Mouse (Mus musculus) kidney, adult 11 months (tissue): ENCODE data around the gene Ntrk3.

Experiments
- DNase-seq: peaks from one replicate; pipeline ENCODE4 v3.0.0; 2022

The Ntrk3 gene

DNA sequence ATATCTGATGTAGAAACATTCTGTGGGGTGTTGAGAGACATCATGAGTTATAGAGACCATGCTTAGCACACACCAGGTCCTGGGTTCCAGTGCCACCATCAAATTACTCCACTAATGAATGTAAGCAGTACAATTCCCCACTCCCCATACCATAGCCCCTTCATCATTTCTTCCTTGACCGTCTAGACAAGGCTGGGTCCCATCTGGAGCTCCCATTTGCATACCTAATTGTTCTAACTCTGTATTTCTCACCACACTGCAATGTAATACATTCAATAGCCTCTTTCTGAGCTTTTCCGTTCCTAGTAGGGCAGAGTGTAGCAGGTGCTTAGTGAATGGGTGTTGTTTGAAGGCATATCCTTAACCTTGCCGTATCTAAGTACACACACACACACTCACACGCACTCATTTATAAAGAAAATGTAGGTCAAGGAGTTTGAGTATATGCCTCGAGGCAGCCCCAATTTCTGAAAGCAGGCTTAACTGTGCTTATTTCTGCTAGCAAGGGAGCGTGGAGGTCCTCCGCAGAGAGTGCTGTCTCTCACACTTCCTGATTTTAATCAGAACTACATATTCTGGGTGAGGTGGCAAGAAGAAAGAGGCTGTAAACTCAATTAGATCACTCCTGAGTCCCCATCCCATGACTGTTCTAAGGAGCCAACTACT lies 17.9 kb downstream of the Ntrk3 start:
- no peak for DNase-seq

DNA sequence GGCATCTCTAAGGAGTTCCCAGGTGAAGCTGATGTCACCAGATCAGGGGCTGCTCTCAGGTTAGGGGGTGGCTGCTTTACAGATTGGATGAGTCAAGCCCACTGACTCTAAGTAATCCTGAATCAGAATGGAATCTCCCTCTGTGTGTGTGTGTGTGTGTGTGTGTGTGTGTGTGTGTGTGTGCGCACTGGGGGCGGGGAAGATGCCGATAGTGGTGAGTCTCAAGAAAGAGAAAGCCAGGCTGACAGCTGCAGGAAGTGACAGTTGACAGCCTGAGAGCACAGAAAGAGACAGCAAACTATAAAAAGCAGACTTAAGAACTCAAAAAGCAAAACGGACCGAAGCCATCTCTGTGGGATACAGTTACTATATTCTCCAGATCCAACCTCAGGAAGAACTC lies 18.7 kb downstream of the Ntrk3 start:
- DNase-seq: no peak

DNA sequence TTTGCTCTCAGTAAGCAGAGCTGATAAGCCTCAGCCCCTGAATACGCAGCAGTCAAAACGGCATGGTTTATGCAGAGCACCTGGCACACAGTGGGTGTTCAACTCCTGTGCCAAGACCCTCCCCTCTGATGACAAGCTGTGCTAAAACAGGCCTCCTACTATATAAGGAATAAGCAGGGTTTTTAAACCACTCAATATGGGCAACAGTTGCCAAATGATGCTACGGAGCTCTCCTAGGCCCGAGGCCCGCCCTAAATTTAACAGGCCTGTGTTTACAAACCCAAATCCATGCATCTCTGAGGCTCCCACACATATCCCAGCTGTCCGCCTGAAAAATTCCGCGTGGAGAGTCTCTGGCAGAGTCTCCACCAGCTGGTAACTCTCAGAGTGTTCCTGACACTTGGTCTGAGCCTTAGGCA lies 19.6 kb downstream of the Ntrk3 start:
- DNase-seq: no peak

DNA sequence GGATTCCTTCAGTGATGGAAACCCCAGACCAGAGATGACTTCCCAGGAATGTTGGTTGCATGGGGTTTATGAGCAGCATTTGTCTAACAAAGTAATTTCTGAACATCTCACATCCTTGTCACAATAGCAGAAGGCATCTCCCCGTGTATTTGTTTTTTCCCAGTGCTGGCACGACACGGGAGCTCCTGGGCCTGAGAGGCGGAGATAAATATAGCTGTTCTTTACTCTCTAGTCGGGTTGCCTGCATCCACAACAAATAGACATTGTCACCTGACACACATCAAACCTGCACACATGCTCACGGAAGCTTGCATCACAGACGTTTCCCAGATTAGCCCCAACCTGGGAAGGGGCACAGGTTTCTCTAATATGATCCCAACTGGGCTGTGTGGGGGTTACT lies 30.1 kb downstream of the Ntrk3 start:
- no peak for DNase-seq

DNA sequence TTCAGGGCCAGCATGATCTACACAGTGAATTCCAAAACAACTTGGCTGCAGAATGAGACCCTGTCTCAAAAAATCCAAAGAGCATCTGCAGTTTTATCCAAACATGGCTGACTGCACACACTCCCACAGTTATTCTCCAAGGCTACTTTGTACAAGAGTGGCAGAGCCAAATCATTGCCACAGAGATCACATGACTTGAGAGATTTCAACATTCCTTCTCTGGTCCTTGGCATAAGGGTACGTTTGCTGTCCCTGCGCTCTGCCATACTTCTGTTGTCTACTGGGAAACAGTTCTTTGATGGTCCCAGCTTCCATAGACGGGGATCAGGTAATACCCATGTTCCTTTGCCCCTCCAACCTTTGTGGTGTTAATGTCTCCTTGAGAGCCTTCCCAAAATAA lies 30.7 kb downstream of the Ntrk3 start:
- no peak for DNase-seq

DNA sequence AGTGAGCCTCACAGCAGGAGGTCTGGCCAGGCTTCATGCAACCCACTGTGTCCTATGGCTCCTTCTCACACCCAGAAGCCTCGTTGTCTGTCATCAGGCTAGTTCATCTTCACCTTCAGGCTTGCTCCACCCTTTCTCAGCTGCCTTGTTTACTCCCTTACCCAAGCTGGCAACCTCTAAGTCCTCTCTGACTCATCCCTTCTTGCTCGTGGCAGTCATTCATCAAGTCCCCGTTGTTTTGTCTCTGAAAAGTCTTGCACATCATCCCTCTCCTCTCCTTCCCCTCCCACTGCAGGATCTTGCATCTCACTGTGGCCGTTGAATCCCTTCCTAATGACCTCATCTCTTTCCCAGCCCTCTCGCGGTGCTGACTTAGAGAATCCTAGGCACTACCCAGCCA lies 35.1 kb downstream of the Ntrk3 start:
- no peak for DNase-seq

DNA sequence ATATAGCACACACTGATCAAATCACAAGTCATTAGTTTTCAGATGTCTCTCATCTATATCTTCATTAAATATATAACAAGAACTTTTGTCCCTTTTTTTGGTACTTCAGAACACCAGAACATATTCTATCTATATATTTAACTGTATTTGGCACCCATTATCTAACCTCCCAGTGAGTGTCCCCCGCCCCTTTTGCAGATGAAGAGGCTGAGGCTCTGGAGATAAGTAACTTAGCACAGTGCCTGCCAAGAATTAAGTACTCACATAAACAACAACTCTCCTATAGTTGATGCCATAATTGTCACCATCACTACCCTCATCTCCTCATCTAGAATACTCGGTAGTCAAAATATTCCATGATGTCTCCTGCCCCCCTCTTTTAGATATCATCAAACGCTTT lies 42.6 kb downstream of the Ntrk3 start:
- DNase-seq: no peak

DNA sequence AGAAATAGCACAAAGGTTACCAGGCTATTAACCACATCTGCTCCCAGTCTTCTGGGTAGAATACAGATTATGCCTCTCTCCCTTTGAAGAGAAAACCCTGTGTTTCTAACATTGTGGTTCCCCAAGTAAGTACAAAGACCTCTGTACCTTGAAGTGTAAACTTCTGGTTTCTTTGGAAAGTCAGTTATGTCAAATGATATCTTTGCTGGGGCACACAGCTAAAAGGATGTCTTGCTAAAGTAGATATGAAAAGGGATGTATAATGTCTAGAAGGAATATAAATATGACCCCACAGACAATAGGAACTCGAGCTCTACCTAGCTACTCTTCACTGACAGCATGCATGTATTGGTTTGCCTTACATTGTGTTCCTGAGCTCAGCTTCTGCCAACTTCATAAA lies 44.7 kb downstream of the Ntrk3 start:
- DNase-seq: no peak

DNA sequence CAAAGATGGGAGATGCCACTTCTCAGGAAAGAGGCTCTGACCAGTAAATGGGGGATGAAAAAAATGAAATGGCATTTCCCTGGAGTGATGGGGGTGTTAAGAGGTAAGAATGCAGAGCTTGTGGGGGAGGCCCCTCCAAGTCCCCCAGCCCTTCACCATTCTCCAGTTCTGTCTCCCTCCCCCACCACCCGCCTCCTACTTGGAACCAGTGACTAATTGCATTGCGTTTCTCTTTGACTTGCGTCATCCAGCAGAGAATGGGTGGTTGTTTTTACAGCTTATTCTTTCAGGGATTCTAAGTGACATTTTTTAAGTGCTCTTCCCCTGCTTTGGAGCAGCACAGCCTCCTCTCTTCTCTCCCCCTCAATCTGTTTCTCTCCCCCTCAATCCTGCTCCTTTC lies 46.9 kb downstream of the Ntrk3 start:
- no peak for DNase-seq

DNA sequence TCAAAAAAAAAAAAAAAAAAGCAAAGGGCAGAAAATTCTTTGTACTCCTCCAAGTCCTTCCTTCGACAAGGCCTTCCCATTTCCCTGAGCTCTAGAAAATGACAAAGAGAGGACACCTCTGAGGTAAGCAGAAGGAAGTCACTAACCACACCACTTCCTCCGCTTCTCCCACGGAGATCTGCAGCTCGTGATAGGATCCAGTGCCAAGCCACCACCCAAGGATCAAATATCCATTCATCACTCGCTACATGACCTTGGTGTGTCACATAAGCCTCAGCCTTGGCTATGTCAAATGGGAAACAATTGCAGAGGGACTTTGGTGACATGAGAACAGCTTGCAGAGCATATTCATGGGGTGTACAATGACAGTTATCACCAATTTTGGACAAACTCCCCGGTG lies 52.9 kb downstream of the Ntrk3 start:
- DNase-seq: no peak

DNA sequence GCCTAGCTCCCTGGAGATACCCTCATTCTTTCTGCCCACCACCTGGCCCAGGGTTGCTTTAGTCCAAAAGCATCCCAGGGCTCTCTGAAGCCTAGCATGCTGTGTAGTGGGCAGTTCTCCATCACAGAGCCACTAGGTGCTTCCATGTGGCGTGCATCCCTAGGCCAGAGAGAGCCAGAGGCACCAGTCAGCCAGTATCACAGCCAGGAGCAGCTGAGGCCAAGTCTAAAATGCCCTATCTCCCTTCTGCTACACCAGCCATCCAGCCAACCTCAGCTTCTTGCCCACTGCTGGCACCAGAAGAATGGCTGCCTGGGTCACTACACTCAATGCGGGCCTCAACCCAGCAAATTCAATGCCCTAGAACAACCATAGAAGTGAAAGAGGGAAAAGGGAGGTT lies 56.9 kb downstream of the Ntrk3 start:
- no peak for DNase-seq

DNA sequence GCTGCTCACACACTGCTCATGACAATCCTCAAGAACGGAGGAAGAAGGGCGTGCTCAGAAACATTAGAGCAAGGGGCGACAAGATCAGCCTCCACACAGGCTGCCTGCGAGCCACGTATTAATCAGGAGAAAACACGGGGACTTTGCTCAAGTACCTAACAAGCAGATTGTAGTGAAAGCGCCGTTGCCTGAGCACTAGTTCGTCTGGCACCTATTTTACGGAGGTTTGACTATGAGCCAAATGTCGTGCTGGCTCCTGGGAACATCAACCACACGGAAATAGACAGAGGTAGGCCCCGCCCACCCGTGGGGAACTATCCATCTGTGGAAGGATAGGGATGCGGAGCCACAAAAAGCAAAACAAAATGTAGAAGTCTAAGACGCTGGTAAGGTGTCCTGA lies 68.4 kb downstream of the Ntrk3 start:
- DNase-seq: no peak

DNA sequence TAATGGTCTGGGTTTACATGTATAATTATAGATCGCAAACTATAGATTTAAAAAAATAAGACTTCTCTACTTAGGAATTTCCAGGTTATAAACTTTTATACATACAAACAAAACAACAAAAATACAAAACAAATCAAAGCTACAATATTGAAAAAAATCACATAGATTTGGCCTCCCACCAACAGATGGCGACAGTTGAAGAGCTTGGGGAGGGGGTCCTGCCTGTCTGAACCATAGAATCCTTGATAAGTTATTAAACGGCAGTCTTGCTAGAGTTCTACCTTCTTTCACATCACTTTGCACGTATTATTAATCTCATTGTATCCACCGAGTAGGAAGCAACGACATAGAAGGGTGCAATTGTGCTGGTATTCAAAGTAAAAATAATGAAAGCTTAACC lies 68.9 kb downstream of the Ntrk3 start:
- DNase-seq: no peak

DNA sequence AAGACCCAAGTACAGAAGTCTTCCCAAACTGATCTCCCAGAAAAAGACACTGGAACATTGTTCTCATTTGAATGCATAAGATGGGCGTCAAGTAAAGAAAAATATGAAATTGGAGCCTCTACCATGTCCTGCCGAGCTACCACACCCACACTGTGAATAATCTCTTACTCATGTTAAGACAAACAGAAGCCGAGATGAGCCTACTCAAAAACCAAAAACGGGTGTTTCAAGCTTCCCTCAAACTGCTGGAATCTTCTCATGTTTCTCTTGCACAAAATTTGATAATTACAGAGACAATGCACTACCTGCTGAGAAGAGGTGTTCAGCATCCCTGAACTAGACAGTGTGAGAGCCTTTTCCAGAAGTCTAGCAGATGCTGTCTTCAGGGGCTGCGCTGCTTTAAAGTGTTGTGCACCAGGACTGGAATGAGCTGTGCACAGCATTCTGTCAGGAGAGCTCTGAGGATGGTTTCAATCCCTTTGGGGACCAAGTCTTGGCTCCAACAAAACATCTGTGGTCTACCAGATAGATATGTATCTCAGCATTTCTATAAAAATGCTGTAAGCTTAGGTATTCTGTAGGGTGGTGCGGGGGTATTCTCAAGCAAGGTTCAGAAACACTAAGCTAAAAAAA lies 69.7 kb downstream of the Ntrk3 start:
- no peak for DNase-seq

DNA sequence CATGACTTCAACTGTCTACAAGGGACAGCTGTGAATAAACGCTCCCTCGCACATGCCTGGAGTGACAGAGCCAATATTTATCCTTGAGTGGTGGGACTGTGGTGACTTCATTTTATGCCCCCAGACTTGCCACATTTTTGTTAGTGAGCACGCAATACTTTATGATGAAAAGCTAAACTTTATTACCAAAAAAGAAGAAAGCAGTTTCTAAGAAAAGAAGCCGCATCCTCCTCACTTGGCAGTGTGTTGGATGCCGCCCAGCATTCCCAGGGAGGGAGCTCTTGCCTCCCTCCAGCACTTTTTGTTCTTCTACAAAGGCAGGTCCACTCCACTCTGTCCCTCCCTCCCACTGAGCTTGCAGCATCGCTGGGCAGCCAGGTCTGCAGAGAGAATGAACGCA lies 77.0 kb downstream of the Ntrk3 start:
- no peak for DNase-seq

DNA sequence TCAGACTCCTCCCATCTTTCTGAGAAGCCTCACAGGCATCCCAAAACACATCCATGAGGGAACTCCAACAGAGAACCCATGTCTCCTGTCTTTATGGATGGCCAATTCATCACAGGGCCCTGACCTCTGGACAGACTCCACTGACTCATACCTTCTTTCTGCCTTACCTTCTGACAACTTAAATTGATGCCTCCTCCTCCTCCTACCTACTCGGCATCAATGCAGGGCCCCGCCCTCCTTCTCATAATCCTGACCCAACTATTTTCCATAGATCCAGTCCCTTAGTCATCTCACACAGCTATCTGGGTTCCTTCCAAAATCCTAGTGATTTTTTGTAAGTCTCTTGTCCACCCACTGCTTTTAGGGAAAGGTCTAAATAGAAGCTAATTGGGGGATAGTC lies 78.0 kb downstream of the Ntrk3 start:
- no peak for DNase-seq

DNA sequence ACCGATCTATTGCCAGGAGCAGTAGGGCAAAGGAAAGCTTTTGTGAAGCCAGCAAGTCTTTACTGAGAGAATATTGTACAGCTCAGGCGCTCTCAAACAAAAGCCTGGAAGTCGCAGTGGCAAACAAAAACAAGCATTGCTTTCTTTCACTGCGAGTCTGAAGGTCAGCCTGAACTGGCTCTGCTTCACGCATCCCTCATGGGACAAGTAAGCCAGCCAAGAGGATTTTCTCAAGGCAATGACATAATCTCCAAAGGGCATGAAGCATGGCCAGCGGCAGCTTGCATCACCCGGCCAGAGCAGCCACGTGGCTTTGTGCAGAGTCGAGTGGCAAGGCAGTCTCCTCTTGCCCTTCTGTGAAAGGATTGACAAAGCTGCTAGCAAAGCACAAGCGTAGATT lies 79.8 kb downstream of the Ntrk3 start:
- peak; percentile 52 for DNase-seq

DNA sequence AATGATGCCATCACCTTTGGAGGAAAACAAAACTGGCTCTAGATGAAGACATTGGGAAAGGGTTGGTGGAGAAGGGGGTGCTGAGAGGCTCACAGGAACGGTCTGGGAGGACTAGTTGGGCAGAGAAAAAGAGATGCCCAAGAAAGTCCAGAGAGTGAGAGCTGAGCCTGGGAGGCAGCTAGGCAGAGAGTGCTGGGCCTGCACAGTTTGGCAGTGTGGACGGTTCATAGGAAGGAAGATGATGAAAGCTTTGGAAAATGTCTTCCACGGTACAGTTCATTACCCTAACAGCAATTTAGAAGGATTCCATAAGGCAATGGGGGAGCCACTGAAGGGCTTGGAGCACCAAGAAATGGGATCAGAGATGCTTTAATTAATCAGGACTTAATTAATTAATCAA lies 81.6 kb downstream of the Ntrk3 start:
- no peak for DNase-seq

DNA sequence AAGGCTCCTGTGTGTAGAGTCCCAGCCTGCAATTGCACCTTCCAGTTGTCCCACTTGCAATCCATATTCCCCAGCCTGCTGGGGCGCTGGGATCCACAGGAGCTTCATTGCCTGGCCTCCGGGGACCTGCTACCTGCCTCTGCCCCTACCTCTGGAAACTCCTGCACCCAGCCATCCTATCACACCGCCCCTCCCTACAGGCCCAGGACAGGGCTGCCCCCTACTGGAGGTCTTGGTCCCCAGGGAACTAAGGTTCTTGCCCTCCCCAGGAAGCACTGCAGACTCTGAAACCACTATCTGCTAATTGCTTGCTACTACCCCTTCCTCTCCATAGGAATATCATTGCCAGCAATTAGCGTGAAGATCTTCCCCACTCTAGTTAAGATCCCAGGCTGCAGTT lies 84.1 kb downstream of the Ntrk3 start:
- DNase-seq: no peak

DNA sequence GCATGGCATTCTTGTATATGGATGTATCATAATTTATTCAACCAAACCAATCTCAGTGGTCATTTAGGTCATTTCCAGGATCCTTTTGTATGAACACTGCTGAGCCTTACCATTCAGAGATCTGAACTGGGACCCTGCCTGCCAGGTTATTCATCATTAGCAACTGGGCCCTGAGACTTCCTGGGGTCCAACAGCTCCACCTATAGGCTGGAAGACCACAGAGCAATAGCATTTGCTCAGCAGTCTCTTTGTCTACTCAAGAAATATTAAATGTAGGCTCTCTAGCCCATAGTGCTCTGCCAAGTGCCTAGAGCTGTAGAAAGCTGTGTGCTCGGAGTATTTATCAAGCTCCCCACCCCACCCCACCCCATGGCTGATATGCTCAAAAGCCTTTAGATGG lies 85.5 kb downstream of the Ntrk3 start:
- no peak for DNase-seq

DNA sequence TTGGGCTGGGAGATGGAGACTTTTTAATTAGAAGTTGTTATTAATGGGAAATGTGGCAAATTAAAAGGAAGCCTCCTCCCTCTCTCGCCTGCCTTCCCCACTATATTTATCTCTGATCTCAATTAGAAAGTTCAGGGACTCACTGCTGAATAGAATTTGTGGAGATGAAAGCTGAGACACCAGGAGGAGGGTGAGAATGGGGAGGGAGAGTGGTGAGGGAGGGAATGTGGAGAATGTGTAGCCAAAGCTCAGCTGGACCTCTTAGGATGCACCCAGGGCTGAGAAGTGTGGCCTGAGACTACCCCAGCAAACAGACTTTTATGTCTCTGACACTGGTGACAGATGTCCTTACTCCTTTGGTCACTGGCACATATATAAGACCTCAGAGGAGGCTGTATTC lies 86.3 kb downstream of the Ntrk3 start:
- peak; percentile 14 for DNase-seq

DNA sequence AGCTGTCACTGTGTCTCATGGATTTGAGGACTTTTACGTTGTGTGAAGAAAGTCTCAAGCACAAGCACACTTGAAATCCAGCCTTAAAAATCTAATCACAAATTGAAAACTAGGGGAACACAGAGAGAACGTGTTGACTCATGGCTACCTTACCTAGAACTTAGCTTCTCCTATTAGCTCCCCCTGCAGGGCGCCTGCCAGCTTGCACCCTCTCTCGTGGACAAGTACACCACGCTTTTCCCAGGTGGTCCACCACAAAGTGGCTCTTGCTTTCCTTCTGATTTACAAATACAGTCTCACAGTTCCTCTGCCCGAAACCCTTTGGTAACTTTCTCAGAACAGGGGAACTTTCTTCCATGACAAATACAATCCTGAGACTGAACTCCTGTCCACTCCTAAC lies 94.1 kb downstream of the Ntrk3 start:
- DNase-seq: no peak

DNA sequence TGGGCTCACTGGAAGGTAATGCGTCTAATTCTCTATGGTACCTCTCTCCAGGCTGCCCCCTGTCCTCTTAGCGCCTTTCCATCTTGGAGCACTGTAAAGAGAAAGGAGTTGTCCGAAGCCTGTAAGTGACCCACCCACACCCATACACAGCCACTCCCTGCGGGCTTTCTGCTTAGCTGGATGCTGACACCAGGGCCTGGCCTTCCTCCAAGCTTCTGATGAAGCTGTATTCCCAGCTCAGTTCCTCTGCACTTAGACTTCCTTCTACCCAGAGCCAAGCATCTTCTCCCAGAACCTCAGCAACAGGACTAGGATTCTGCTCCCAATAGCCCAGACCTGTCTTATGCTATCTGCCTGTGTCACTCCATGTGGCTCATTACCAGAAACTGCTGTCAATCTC lies 114.1 kb downstream of the Ntrk3 start:
- DNase-seq: no peak

DNA sequence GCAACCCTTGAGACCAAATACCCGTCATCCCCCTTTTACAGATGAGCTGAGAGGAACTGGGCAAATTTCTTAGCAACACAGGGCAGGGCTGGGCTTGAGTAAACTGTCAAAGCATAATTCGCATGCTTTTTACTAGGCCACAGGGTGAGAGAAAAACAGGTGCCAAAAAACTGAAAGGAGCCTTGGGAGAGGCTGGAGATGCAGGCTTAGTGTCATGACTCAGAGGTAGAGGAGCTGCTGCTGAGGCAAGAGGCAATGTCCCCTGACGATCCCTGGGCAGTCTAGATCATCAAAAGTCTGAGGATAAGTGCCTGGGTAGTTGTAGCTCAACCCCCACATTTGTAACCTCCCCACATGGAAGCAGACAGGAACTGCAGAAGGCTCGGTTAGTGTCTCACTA lies 116.7 kb downstream of the Ntrk3 start:
- no peak for DNase-seq

DNA sequence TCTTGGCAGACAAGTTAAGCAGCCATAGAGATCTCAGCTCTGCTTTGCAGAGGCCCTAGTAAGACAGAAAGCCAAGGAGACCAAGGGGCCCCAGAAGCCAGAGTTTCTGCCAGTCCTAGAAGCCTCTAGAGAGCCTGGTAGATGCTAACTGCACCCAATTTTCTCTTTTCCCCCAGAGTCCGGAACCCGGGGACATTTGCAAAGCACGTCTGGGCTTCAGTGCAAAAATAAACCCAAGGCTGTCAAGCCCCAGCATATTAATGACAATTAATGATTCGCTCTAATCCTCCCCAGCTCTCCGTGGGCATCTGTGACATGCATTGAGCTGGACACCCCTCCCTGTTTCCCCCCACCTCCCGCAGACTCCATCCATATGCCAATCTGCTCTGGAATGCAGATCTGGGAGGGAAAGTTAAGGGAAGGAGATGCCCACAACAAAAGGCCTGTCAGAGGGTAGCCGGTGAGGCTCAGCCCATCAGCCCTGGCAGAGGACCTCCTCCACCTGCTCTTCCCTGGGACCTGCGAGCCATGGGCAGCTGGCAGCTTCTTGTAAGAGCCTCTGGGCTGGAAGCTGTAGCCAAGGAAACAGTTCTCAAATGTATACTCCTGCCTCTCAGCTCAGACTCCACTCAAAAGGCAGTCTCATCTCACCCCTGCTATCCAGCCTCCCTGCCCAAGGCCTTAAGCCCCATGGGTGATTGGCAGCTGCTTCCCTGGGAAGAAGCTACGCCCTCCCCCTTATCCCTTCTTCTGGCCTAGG lies 117.8 kb downstream of the Ntrk3 start:
- DNase-seq: no peak
